Mouse (Mus musculus) thymus, adult 2 months (tissue): ENCODE results near the gene Ank3. TPM values are rescaled to one million over a fixed set of nuclear protein-coding genes. Genes with fewer than 3 reads are reported as not detected.

Experiments used
- DNase-seq: peaks from one replicate; pipeline ENCODE4 v3.0.0; 2021
- H3K27ac ChIP-seq: fragments of 200-500 bp; 2 replicates; pipeline ENCODE4 v1.5.1; 2012; ENCODE audit warnings: low read length, control low read depth; ENCODE audit not compliant: control insufficient read depth, insufficient read depth
- H3K27me3 ChIP-seq: fragments of 200-500 bp; 2 replicates; pipeline ENCODE4 v1.6.1; 2012; ENCODE audit warnings: mild to moderate bottlenecking, low read length, moderate library complexity, mixed read lengths; ENCODE audit not compliant: control insufficient read depth, insufficient read depth
- H3K36me3 ChIP-seq: fragments of 200-500 bp; 2 replicates; pipeline ENCODE4 v1.6.1; 2012; ENCODE audit warnings: mild to moderate bottlenecking, low read length, moderate library complexity; ENCODE audit not compliant: control insufficient read depth, insufficient read depth
- H3K4me1 ChIP-seq: fragments of 200-500 bp; replicated peaks from 2 replicates; pipeline ENCODE4 v1.6.1; 2012; ENCODE audit warnings: low read length; ENCODE audit not compliant: control insufficient read depth, insufficient read depth
- H3K4me3 ChIP-seq: fragments of 200-500 bp; 2 replicates; pipeline ENCODE4 v1.5.1; 2012; ENCODE audit warnings: mild to moderate bottlenecking, low read length, control low read depth, moderate library complexity; ENCODE audit not compliant: control insufficient read depth, insufficient read depth
- CTCF ChIP-seq: fragments of 200-500 bp; IDR thresholded peaks from 2 replicates; pipeline ENCODE4 v1.5.1; 2012; ENCODE audit warnings: mild to moderate bottlenecking, control low read depth, low read length, moderate library complexity, borderline replicate concordance; ENCODE audit not compliant: control insufficient read depth, poor library complexity, insufficient read depth; ENCODE audit errors: extremely low read depth
- POLR2A ChIP-seq: fragments of 200-500 bp; IDR thresholded peaks from 2 replicates; pipeline ENCODE4 v1.6.1; 2012; ENCODE audit warnings: mild to moderate bottlenecking, low read length, control low read depth, moderate library complexity; ENCODE audit not compliant: control insufficient read depth, poor library complexity, insufficient read depth; ENCODE audit errors: extremely low read depth
- WGBS: fragments of 180-500 bp; shearing (Covaris S2); methylation state at CpG from one replicate; pipeline ENCODE4 v1.1.7; 2018; 5-methylcytosine and 5-hydroxymethylcytosine counted together
- polyA plus RNA-seq: library from polyadenylated mRNA; depleted of rRNA; stranded (reverse); fragments of >200 nt; gene quantifications from 2 replicates; pipeline ENCODE4 v1.2.3, GENCODE M21; 2012

Gene Ank3
- polyA plus RNA-seq, 1 experiment = 4.2 TPM

DNA sequence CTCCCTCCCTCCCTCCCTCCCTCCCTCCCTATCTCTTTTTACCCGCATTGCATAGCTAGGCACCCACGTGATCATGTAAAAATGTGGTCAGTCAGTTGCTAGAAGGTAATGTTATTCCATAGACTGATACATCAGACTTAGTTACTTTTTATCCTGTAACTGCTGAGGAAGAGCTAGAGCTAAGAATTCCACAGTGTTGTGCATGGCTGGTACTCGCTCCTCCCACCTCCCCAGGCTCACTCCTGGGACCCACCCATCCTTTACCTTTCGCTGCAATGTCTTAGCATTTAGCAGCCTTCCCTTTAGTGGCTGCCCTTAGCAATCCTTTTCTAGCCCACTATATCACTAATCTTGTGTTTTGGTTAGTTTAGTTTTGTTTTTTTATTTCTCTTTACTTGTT, 569.4 kb downstream of the Ank3 start:
- Histone ChIP-seq H3K4me3 (no peak overlapping the region), H3K27me3 (no peaks in the 10 kb centered on the region), H3K36me3 (no peaks in the 10 kb centered on the region), H3K4me1 (no peaks in the 10 kb centered on the region), H3K27ac (no peak overlapping the region)
- DNase-seq = no peak
- 82% methylated on average over 4 of the region's 4 CpGs for WGBS
- no peak for TF ChIP-seq CTCF
- no peak for TF ChIP-seq POLR2A

DNA sequence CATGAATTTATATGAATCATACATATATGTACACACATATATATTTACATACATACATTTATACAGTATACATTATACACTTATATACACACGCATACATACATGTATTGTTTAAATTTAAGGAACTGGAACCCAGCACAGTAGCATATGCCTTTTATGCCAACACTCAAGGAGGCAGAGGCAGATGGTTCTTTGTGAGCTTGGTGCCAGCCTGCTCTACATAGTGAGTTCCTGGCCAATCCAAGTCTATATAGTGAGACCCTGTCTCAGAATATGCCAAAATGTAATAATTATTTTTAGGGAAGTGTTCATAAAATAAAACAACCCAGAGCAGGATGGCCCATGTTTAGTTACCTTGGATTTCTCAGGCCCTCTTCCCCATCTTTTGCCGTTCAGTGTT, 581.1 kb downstream of the Ank3 start:
- no peak overlapping the region for H3K4me3 ChIP-seq
- WGBS = 90% methylated on average over 2 of the region's 2 CpGs
- H3K27ac ChIP-seq = no peak overlapping the region
- no peaks in the 10 kb centered on the region for H3K27me3 ChIP-seq
- H3K4me1 ChIP-seq = no peaks in the 10 kb centered on the region
- no peak for DNase-seq
- TF ChIP-seq POLR2A (no peak), CTCF (no peak)
- no peaks in the 10 kb centered on the region for H3K36me3 ChIP-seq

DNA sequence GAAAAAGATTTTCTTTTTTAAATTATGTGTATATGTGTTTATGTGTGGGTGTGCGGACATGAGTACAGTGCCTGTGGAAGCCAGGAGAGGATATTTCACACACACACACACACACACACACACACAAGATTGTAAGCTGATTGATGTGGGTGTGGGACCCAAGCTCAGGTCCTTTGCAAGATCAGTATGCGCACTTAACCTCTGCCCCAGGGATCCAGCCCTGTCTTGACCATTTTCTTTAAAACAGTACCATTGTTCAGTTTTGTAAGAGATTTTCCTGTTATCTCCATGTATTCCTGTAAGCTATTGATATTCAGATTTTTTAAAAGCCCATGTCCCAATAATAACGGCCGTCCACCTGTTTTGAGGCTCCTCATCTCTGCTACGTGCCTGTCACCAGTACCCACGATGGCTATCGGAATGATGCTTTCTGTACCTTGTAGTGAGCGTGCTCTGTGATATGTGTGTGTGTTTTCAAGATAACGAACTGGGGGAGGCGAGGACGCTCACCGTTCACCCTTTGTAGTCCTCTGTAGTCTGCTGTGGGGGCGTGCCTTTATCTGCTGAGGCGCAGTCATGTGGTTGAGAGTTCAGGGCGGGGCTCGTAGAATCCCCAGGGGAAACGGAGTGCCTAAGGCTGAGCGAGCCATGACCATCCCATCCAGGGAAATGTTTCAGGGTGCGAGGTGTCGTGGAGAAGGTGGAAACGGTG, 583.0 kb downstream of the Ank3 start:
- H3K27ac ChIP-seq = no peak overlapping the region
- H3K4me1 ChIP-seq = no peaks in the 10 kb centered on the region
- no peak for DNase-seq
- H3K36me3 ChIP-seq = no peaks in the 10 kb centered on the region
- no peak for TF ChIP-seq CTCF
- no peak for TF ChIP-seq POLR2A
- H3K4me3 ChIP-seq = no peak overlapping the region
- H3K27me3 ChIP-seq = no peaks in the 10 kb centered on the region
- WGBS = 92% methylated on average over 21 of the region's 21 CpGs

DNA sequence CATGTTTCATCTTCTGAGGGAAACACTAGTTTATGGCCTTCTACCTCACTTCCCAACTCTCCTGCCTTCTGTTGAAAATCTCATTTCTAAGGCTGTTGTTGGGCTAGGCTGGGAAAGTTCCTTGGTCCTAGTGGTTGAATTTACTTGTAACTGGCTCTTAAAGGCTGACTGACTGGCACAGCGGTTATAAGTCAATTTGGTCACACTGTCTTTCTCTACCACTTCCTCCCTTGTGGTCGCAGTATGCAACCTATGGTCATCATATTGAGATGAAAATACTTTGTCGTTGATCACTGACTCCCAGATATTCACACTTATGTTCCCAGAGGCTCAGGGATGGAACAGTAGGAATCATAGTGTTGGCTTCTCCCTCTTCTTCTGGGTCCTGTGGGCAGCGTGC, 584.1 kb downstream of the Ank3 start:
- TF ChIP-seq CTCF = no peak
- TF ChIP-seq POLR2A = no peak
- 51% methylated on average over 4 of the region's 4 CpGs for WGBS

DNA sequence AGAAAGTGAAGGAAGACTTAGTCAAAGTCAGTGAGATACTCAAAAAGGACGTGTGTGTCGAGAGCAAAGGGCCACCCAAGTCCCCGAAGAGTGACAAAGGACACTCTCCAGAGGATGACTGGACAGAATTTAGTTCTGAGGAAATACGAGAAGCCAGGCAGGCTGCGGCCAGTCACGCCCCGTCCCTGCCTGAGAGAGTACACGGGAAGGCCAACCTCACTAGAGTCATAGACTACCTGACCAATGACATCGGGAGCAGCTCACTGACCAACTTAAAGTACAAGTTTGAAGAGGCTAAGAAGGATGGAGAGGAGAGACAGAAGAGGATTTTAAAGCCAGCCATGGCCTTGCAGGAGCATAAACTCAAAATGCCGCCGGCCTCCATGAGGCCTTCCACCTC, 588.9 kb downstream of the Ank3 start:
- no peak overlapping the region for H3K27ac ChIP-seq
- H3K4me1 ChIP-seq = no peaks in the 10 kb centered on the region
- DNase-seq = no peak
- H3K36me3 ChIP-seq = no peaks in the 10 kb centered on the region
- no peak overlapping the region for H3K4me3 ChIP-seq
- 92% methylated on average over 11 of the region's 11 CpGs for WGBS
- no peaks in the 10 kb centered on the region for H3K27me3 ChIP-seq
- TF ChIP-seq CTCF (no peak), POLR2A (no peak)

More for the DNA sequence above, 584.1 kb downstream of the Ank3 start:
- no peak for DNase-seq
- Histone ChIP-seq H3K36me3 (no peaks in the 10 kb centered on the region), H3K27me3 (no peaks in the 10 kb centered on the region), H3K4me1 (no peaks in the 10 kb centered on the region), H3K27ac (no peak overlapping the region), H3K4me3 (no peak overlapping the region)

DNA sequence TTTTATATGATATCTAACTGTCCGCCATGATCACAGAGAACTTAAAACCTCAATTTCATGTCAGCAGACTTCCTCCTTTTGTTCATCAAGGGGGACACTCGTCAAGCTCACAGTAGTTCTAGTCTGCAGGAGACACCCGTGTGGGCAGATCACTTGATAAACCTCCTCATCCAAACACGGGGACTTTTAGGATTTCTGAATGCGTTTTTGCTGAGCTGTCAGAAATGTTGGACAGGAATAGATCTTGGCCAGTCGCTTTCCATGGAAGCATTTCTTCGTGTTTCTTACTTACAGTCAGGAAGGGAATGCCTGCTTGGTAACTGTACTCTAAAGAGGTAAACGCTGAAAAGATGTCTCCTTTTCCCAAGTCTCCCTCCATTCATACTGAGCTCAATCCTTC, 598.5 kb downstream of the Ank3 start:
- no peak for DNase-seq
- Histone ChIP-seq H3K36me3 (no peaks in the 10 kb centered on the region), H3K27ac (no peak overlapping the region), H3K4me3 (no peak overlapping the region), H3K4me1 (no peaks in the 10 kb centered on the region), H3K27me3 (no peaks in the 10 kb centered on the region)
- TF ChIP-seq POLR2A (no peak), CTCF (no peak)
- WGBS = 54% methylated on average over 8 of the region's 8 CpGs

DNA sequence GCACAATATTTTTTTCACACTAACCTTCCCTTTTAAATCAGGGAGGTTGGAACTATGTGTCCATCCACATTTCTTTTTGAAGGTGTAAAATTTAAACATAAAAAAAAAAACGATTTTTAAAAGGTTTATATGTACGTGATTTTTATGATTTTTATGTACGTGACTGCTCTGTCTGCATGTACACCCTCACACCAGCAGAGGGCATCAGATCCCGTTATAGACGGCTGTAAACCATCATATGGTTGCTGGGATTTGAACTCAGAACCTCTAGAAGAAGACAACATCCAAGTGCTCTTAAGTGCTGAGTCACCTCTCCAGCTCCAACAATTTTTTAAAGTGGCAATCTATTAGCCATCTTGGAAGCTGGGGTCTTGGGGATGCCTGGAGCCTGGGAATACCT, 605.5 kb downstream of the Ank3 start:
- 90% methylated on average over 5 of the region's 5 CpGs for WGBS
- TF ChIP-seq CTCF (no peak), POLR2A (no peak)
- H3K27me3 ChIP-seq = no peaks in the 10 kb centered on the region; the same call in 1 of the 2 replicates
- DNase-seq = no peak
- no peaks in the 10 kb centered on the region for H3K4me1 ChIP-seq
- no peak overlapping the region for H3K4me3 ChIP-seq
- no peaks in the 10 kb centered on the region for H3K36me3 ChIP-seq
- H3K27ac ChIP-seq = no peak overlapping the region
